26 mouse cellular contexts compared by ENCODE assay signal in the genomic region with DNA sequence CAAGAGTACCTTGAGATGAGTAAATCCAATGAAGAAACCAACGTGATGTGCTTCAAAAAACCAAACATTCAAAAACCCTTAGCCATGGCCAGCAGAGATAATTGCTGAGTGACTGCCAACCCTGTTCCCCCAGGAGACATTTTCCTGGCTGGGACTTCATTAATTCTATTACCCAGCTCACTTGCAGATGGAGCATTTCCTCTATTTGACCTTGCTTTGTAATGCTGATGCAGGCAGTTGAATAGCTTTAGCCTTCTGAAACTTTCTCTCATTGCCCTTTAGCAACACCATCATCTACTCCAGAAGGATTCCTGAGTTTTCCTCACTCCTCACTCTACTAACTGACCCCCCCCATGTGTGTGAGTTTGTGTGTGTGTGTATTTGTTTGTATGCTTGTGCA. TPM values are rescaled to one million over a fixed set of nuclear protein-coding genes. Genes with fewer than 3 reads are reported as not detected.
DNase-seq lines count a peak whose midpoint lies in the region; ATAC-seq and TF ChIP-seq lines count a peak whose summit lies in the region.
"Had no signal": no experiment of that assay in that cellular context is flagged by ENCODE, and none has a peak within 500 bp of the region (broad histone marks: within the 10 kb centered on the region; RNA-seq: fewer than 3 reads in every experiment).

No protein-coding gene starts in this region.

- peak; percentile 2 to 18 for DNase-seq in heart, adult 2 months
- no peak for DNase-seq in heart, postnatal 25 days (ENCODE audit: low spot score)
- peak; percentile 6 for DNase-seq in kidney, postnatal 10 days
- DNase-seq in kidney, adult 9 months = no peak
- DNase-seq in Muller cell, postnatal 12 days (ENCODE audit: inconsistent ontology term) = peak; percentile 72
- DNase-seq in heart, postnatal 4 days = peak; percentile 9
- DNase-seq: adrenal gland, adult 2 months; gastrocnemius, postnatal 25 days; kidney, adult 18-20 months; kidney, postnatal 14 days; layer of hippocampus, postnatal 36 days; lung, adult 18-20 months; lung, postnatal 10 days; right cerebral cortex, postnatal 14 days; thymus, adult 2 months; thymus, postnatal 4 days had no signal

- H3K4me3 ChIP-seq in heart, adult 2 months = no peak overlapping the region
- no peak overlapping the region for H3K4me3 ChIP-seq in kidney, embryonic 14.5 days (ENCODE audit: low read length)
- H3K4me3 ChIP-seq: embryonic facial prominence, embryonic 12.5 days; forebrain, embryonic 12.5 days; hindbrain, embryonic 10.5 days; limb, embryonic 13.5 days; liver, embryonic 12.5 days; midbrain, embryonic 10.5 days; neural tube, embryonic 15.5 days had no signal

- no peak for TF ChIP-seq POLR2A in heart, adult 2 months (IDR thresholded peaks at IDR 0.05; ENCODE audit: insufficient read depth, low read depth, low read length)

- no peak for TF ChIP-seq CTCF in heart, adult 2 months (IDR thresholded peaks at IDR 0.05)

- no peak overlapping the region for H3K27ac ChIP-seq in heart, adult 2 months
- no peak overlapping the region for H3K27ac ChIP-seq in kidney, embryonic 14.5 days (ENCODE audit: low read depth, low read length)
- H3K27ac ChIP-seq: embryonic facial prominence, embryonic 12.5 days; forebrain, embryonic 12.5 days; hindbrain, embryonic 10.5 days; limb, embryonic 13.5 days; liver, embryonic 12.5 days; midbrain, embryonic 10.5 days; neural tube, embryonic 15.5 days; stomach, postnatal 0 days had no signal

- ATAC-seq in kidney, embryonic 14.5 days (ENCODE audit: low FRiP score, low TSS enrichment) = no peak
- ATAC-seq: inflammation-experienced regulatory T-cells, adult 6 months; liver, embryonic 12.5 days had no signal

- no peaks in the 10 kb centered on the region for H3K79me2 ChIP-seq in heart, adult 2 months (replicated peaks; ENCODE audit: control insufficient read depth, insufficient read depth, low read length)

- intact Hi-C loops in heart, adult 2 months (cut with DNase I) = no loop called here
- intact Hi-C loops in heart, postnatal 25 days (cut with DNase I) = no loop called here

- no peaks in the 10 kb centered on the region for H3K4me1 ChIP-seq in heart, adult 2 months (ENCODE audit: control insufficient read depth, insufficient read depth, low read length)
- H3K4me1 ChIP-seq in kidney, embryonic 14.5 days (ENCODE audit: control insufficient read depth, insufficient read depth, low read length) = no peaks in the 10 kb centered on the region
- H3K4me1 ChIP-seq: embryonic facial prominence, embryonic 12.5 days; limb, embryonic 13.5 days; liver, embryonic 12.5 days had no signal

- H3K9me3 ChIP-seq in kidney, embryonic 14.5 days (ENCODE audit: control insufficient read depth, low read length) = no peaks in the 10 kb centered on the region
- H3K9me3 ChIP-seq: embryonic facial prominence, embryonic 12.5 days; forebrain, embryonic 12.5 days; hindbrain, embryonic 10.5 days; limb, embryonic 13.5 days; liver, embryonic 12.5 days; midbrain, embryonic 10.5 days; neural tube, embryonic 15.5 days had no signal

- TF ChIP-seq EP300 in heart, adult 2 months (IDR thresholded peaks at IDR 0.05; ENCODE audit: insufficient read depth, low read depth, low read length) = no peak

- no peak overlapping the region for H3K4me2 ChIP-seq in kidney, embryonic 14.5 days (replicated peaks; ENCODE audit: low read depth, low read length)
- H3K4me2 ChIP-seq: embryonic facial prominence, embryonic 12.5 days; forebrain, embryonic 12.5 days; limb, embryonic 13.5 days; liver, embryonic 12.5 days; neural tube, embryonic 15.5 days had no signal

- H3K9ac ChIP-seq in heart, adult 2 months (ENCODE audit: low read depth, low read length) = no peak overlapping the region
- no peak overlapping the region for H3K9ac ChIP-seq in kidney, embryonic 14.5 days (ENCODE audit: low read depth, low read length)
- H3K9ac ChIP-seq: embryonic facial prominence, embryonic 12.5 days; forebrain, embryonic 12.5 days; limb, embryonic 13.5 days; liver, embryonic 12.5 days; neural tube, embryonic 15.5 days had no signal

- H3K36me3 ChIP-seq in heart, adult 2 months (ENCODE audit: control insufficient read depth, insufficient read depth, low read length) = no peaks in the 10 kb centered on the region
- no peaks in the 10 kb centered on the region for H3K36me3 ChIP-seq in kidney, embryonic 14.5 days (ENCODE audit: control insufficient read depth, insufficient read depth, low read length)
- H3K36me3 ChIP-seq: embryonic facial prominence, embryonic 12.5 days; forebrain, embryonic 12.5 days; hindbrain, embryonic 10.5 days; limb, embryonic 13.5 days; liver, embryonic 12.5 days; midbrain, embryonic 10.5 days; neural tube, embryonic 15.5 days had no signal

- H3K27me3 ChIP-seq in heart, adult 2 months (ENCODE audit: control insufficient read depth, insufficient read depth, low read length) = no peaks in the 10 kb centered on the region
- no peaks in the 10 kb centered on the region for H3K27me3 ChIP-seq in kidney, embryonic 14.5 days (ENCODE audit: control insufficient read depth, insufficient read depth, low read length)
- H3K27me3 ChIP-seq: embryonic facial prominence, embryonic 12.5 days; forebrain, embryonic 12.5 days; limb, embryonic 13.5 days; liver, embryonic 12.5 days; neural tube, embryonic 15.5 days had no signal

- WGBS in heart, adult 2 months = 24% methylated on average over 1 of the region's 1 CpGs
- 79% methylated on average over 1 of the region's 1 CpGs for WGBS in kidney, embryonic 14.5 days

RNA-seq across cellular contexts. Expression of a gene that starts 34.6 kb away (rescaled TPM):
- under 1 TPM; 0.10 to 0.14 TPM for total RNA-seq in heart, adult 2 months (2021)
- 0.18 and 0.29 TPM in 2 replicates for polyA plus RNA-seq in heart, adult 2 months (2012; rRNA removed)
- total RNA-seq in heart, postnatal 25 days (2021) = under 1 TPM; 0.16 to 0.25 TPM
- under 1 TPM; 0.95 to 0.98 TPM for total RNA-seq in heart, postnatal 4 days (2021)
- polyA plus RNA-seq in kidney, embryonic 14.5 days (2014; fragmentation: Nextera tagmentation; extraction: Ambion mirVana) = 2.5 TPM in 2 replicates

Comparison
In these comparisons a context has a peak if more than half of its experiments do, and no peak if none do; other contexts are left out.
1. DNase-seq: peak in heart, adult 2 months (2 of 2), kidney, postnatal 10 days (single experiment), Muller cell, postnatal 12 days (single experiment) and heart, postnatal 4 days (single experiment); none in heart, postnatal 25 days (single experiment) and kidney, adult 9 months (single experiment).